Mouse (Mus musculus): Measurements from ENCODE around the gene Gm10974.
A peak's percentile ranks its signal among the peaks of the same experiment; 100 is the strongest.

Gm10974 gene

GRCm38 (mm10) chr7:66365904-66366303, at the start of gene Gm10974:
Gm10974 (plus strand) TSS chr7:66365905.
- DNase-seq (ENCODE audit: low spot score), result peak; percentile 23

GRCm38 (mm10) chr7:66318147-66318546, 47.6 kb upstream of the Gm10974 start:
- DNase-seq (ENCODE audit: low spot score), result no peak

- no peak for DNase-seq (ENCODE audit: low spot score)
Observed at GRCm38 (mm10) chr7:66320996-66321395, 44.7 kb upstream of the Gm10974 start.

- DNase-seq (ENCODE audit: low spot score), result no peak
Observed at GRCm38 (mm10) chr7:66323252-66324015, 42.3 kb upstream of the Gm10974 start.

- DNase-seq (ENCODE audit: low spot score), result no peak
Observed at GRCm38 (mm10) chr7:66325419-66326053, 40.2 kb upstream of the Gm10974 start.

GRCm38 (mm10) chr7:66327516-66327915, 38.2 kb upstream of the Gm10974 start:
- DNase-seq (ENCODE audit: low spot score), result no peak

- DNase-seq (ENCODE audit: low spot score), result no peak
Observed at GRCm38 (mm10) chr7:66330610-66331009, 35.1 kb upstream of the Gm10974 start.

- DNase-seq (ENCODE audit: low spot score), result no peak
Observed at GRCm38 (mm10) chr7:66332340-66332739, 33.4 kb upstream of the Gm10974 start.

GRCm38 (mm10) chr7:66333906-66334500, 31.7 kb upstream of the Gm10974 start:
- DNase-seq (ENCODE audit: low spot score), result no peak

GRCm38 (mm10) chr7:66336955-66337354, 28.8 kb upstream of the Gm10974 start:
- DNase-seq (ENCODE audit: low spot score), result no peak

GRCm38 (mm10) chr7:66339625-66340024, 26.1 kb upstream of the Gm10974 start:
- no peak for DNase-seq (ENCODE audit: low spot score)

- no peak for DNase-seq (ENCODE audit: low spot score)
Observed at GRCm38 (mm10) chr7:66340044-66340443, 25.7 kb upstream of the Gm10974 start.

GRCm38 (mm10) chr7:66342323-66342722, 23.4 kb upstream of the Gm10974 start:
- peak; percentile 65 for DNase-seq (ENCODE audit: low spot score)

GRCm38 (mm10) chr7:66342831-66343230, 22.9 kb upstream of the Gm10974 start:
- DNase-seq (ENCODE audit: low spot score), result no peak

- DNase-seq (ENCODE audit: low spot score), result peak; percentile 43
Observed at GRCm38 (mm10) chr7:66343307-66343706, 22.4 kb upstream of the Gm10974 start.

- DNase-seq (ENCODE audit: low spot score), result no peak
Observed at GRCm38 (mm10) chr7:66346959-66347663, 18.6 kb upstream of the Gm10974 start.

GRCm38 (mm10) chr7:66348588-66348987, 17.1 kb upstream of the Gm10974 start:
- DNase-seq (ENCODE audit: low spot score), result no peak

GRCm38 (mm10) chr7:66349670-66350069, 16.0 kb upstream of the Gm10974 start:
- no peak for DNase-seq (ENCODE audit: low spot score)

- no peak for DNase-seq (ENCODE audit: low spot score)
Observed at GRCm38 (mm10) chr7:66351074-66351473, 14.6 kb upstream of the Gm10974 start.

GRCm38 (mm10) chr7:66354911-66355310, 10.8 kb upstream of the Gm10974 start:
- DNase-seq (ENCODE audit: low spot score), result no peak

GRCm38 (mm10) chr7:66355791-66356522, 9.7 kb upstream of the Gm10974 start:
- no peak for DNase-seq (ENCODE audit: low spot score)

- no peak for DNase-seq (ENCODE audit: low spot score)
Observed at GRCm38 (mm10) chr7:66358461-66358860, 7.2 kb upstream of the Gm10974 start.
